Mouse (Mus musculus) erythroblast, embryonic 14.5 days (primary cell): ENCODE measurements around the gene Ceacam20.

Source experiments
- GATA1 ChIP-seq: IDR thresholded peaks from 2 replicates; pipeline ENCODE4 v1.6.1; 2012; ENCODE audit warnings: low read length, inconsistent platforms, mixed read lengths
- TAL1 ChIP-seq: IDR thresholded peaks from 3 replicates; pipeline ENCODE4 v1.6.1; 2012; ENCODE audit warnings: low read length, inconsistent platforms, mixed read lengths

DNA sequence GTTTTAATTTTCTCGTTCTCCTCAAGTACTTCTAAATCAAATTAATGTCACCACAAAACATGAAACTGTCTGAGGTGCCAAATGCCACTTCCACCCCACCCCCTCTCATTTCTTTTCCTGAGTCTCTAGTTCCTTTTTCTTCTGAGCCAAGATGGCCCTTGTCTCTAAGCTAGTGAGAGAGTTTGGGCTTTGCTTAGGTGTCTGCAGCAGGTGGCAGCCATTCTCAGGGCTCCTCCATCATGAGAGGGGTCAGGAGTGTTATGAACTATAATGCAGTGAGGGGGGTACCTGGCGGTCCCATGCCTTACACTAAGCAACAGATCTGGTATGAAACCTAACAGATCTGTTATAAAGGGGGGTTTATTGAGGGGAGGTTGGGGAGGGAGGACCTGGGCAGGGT, 41.9 kb upstream of the Ceacam20 start:
- TF ChIP-seq TAL1 (no peak), GATA1 (no peak)
